ENCODE assay signal across 8 mouse cellular contexts in genomic region chr11:69095511-69096231, GRCm38 (mm10). TPM values are rescaled to one million over a fixed set of nuclear protein-coding genes. Genes with fewer than 3 reads are reported as not detected.
DNase-seq lines count a peak whose midpoint lies in the region; ATAC-seq and TF ChIP-seq lines count a peak whose summit lies in the region.

No protein-coding gene starts in this region.

- no peak for TF ChIP-seq CTCF in cerebellum, adult 2 months (IDR thresholded peaks at IDR 0.05; ENCODE audit: borderline replicate concordance, insufficient read depth, low read depth, low read length)
- TF ChIP-seq CTCF in intestine, postnatal 0 days (IDR thresholded peaks at IDR 0.05; ENCODE audit: low read depth), result no peak; the same call in 1 of the 2 replicates

- H3K4me2 ChIP-seq in forebrain, embryonic 14.5 days (ENCODE audit: low read length), result peak overlapping the region; percentile 84
- peak overlapping the region; percentile 85 for H3K4me2 ChIP-seq in intestine, postnatal 0 days (replicated peaks; ENCODE audit: low read depth)
- H3K4me2 ChIP-seq in lung, embryonic 16.5 days (ENCODE audit: low read depth, low read length), result peak overlapping the region; percentile 96
- H3K4me2 ChIP-seq in stomach, embryonic 14.5 days (replicated peaks; ENCODE audit: low read depth, low read length), result peak overlapping the region; percentile 83

- TF ChIP-seq POLR2A in cerebellum, adult 2 months (IDR thresholded peaks at IDR 0.05; ENCODE audit: borderline replicate concordance, insufficient read depth, low read length), result no peak

- H3K9me3 ChIP-seq in ES-E14 (ENCODE audit: control insufficient read depth, insufficient read depth, low read depth, low read length), result no peaks in the 10 kb centered on the region
- H3K9me3 ChIP-seq in forebrain, embryonic 14.5 days (replicated peaks; ENCODE audit: control insufficient read depth, low read length), result no peaks in the 10 kb centered on the region
- no peaks in the 10 kb centered on the region for H3K9me3 ChIP-seq in intestine, postnatal 0 days (ENCODE audit: control insufficient read depth)
- no peaks in the 10 kb centered on the region for H3K9me3 ChIP-seq in lung, embryonic 16.5 days (ENCODE audit: control insufficient read depth, low read length)
- no peaks in the 10 kb centered on the region for H3K9me3 ChIP-seq in stomach, embryonic 14.5 days (ENCODE audit: control insufficient read depth, low read depth, low read length)

- ATAC-seq in forebrain, embryonic 14.5 days, result no peak
- no peak for ATAC-seq in intestine, postnatal 0 days
- no peak for ATAC-seq in lung, embryonic 16.5 days (ENCODE audit: low read depth)
- no peak for ATAC-seq in stomach, embryonic 14.5 days (ENCODE audit: insufficient number of reproducible peaks, insufficient read depth, low FRiP score, low read depth)
- ATAC-seq in activated CD4-positive, CD25-positive, alpha-beta regulatory T cell, adult 4 months, result no peak

- peak overlapping the region; percentile 83 for H3K4me3 ChIP-seq in cerebellum, adult 2 months (replicated peaks; ENCODE audit: insufficient read depth, low read depth, low read length)
- peak overlapping the region; percentile 73 to 85 for H3K4me3 ChIP-seq in ES-E14 (ENCODE audit: insufficient read depth in 1 of 2, low read depth in 1 of 2, low read length in 2 of 2, poor library complexity in 1 of 2, severe bottlenecking in 1 of 2)
- peak overlapping the region; percentile 34 for H3K4me3 ChIP-seq in forebrain, embryonic 14.5 days (ENCODE audit: low read depth, low read length)
- H3K4me3 ChIP-seq in intestine, postnatal 0 days (ENCODE audit: low read depth, low read length), result peak overlapping the region; percentile 81
- peak overlapping the region; percentile 68 for H3K4me3 ChIP-seq in lung, embryonic 16.5 days (ENCODE audit: low read length)
- peak overlapping the region; percentile 46 for H3K4me3 ChIP-seq in stomach, embryonic 14.5 days (ENCODE audit: low read depth, low read length)

- DNase-seq in cerebellum, adult 2 months, result peak in 1 of 2 experiments; percentile 33
- no peak for DNase-seq in cerebellum, postnatal 4 days (ENCODE audit: low spot score in 2 of 2)
- DNase-seq in ES-E14 (ENCODE audit: low read depth, low spot score), result no peak
- DNase-seq in forebrain, embryonic 14.5 days (ENCODE audit: low spot score), result no peak

- peaks cover 14% of the 10 kb centered on the region for H3K4me1 ChIP-seq in cerebellum, adult 2 months (ENCODE audit: control insufficient read depth, insufficient read depth, low read length)
- peaks cover 10 to 23% of the 10 kb centered on the region in 2 experiments; a peak in 3 of 4 replicates for H3K4me1 ChIP-seq in ES-E14 (ENCODE audit: control insufficient read depth in 2 of 2, insufficient read depth in 2 of 2, low read length in 2 of 2, poor library complexity in 1 of 2)
- H3K4me1 ChIP-seq in forebrain, embryonic 14.5 days (ENCODE audit: control insufficient read depth, insufficient read depth, low read length), result peaks cover 46% of the 10 kb centered on the region
- peaks cover 11% of the 10 kb centered on the region; the same call in 1 of the 2 replicates for H3K4me1 ChIP-seq in intestine, postnatal 0 days (replicated peaks; ENCODE audit: control insufficient read depth, insufficient read depth, low read length)
- peaks cover 36% of the 10 kb centered on the region for H3K4me1 ChIP-seq in lung, embryonic 16.5 days (replicated peaks; ENCODE audit: control insufficient read depth, insufficient read depth, low read length)
- peaks cover 31% of the 10 kb centered on the region for H3K4me1 ChIP-seq in stomach, embryonic 14.5 days (ENCODE audit: control insufficient read depth, insufficient read depth, low read length)

- H3K9ac ChIP-seq in ES-E14 (ENCODE audit: insufficient read depth, low read depth, low read length, poor library complexity, severe bottlenecking), result peak overlapping the region; percentile 70
- peak overlapping the region; percentile 33 for H3K9ac ChIP-seq in forebrain, embryonic 14.5 days (ENCODE audit: low read length)
- H3K9ac ChIP-seq in intestine, postnatal 0 days (ENCODE audit: low read depth, low read length), result peak overlapping the region; percentile 96
- peak overlapping the region; percentile 86 for H3K9ac ChIP-seq in lung, embryonic 16.5 days (ENCODE audit: low read length)
- H3K9ac ChIP-seq in stomach, embryonic 14.5 days (replicated peaks; ENCODE audit: low read depth, low read length), result peak overlapping the region; percentile 47

- H3K27ac ChIP-seq in cerebellum, adult 2 months (ENCODE audit: insufficient read depth, low read length), result peak overlapping the region; percentile 80
- no peak overlapping the region for H3K27ac ChIP-seq in ES-E14 (ENCODE audit: insufficient read depth, low read depth, low read length, poor library complexity, severe bottlenecking)
- H3K27ac ChIP-seq in forebrain, embryonic 14.5 days (ENCODE audit: low read depth, low read length), result no peak overlapping the region
- H3K27ac ChIP-seq in intestine, postnatal 0 days (ENCODE audit: low read depth, low read length), result peak overlapping the region; percentile 99
- peak overlapping the region; percentile 98 for H3K27ac ChIP-seq in lung, embryonic 16.5 days (ENCODE audit: low read length)
- H3K27ac ChIP-seq in stomach, embryonic 14.5 days (ENCODE audit: low read length), result peak overlapping the region; percentile 88

- in situ Hi-C loops in ES-E14 (cut with MboI; ENCODE audit: low sequenced_read_pairs in 2 of 2, unreplicated experiment in 2 of 2), result no loop called here

- H3K27me3 ChIP-seq in cerebellum, adult 2 months (ENCODE audit: control insufficient read depth, insufficient read depth, low read length), result no peaks in the 10 kb centered on the region
- H3K27me3 ChIP-seq in forebrain, embryonic 14.5 days (replicated peaks; ENCODE audit: control insufficient read depth, insufficient read depth, low read length), result no peaks in the 10 kb centered on the region
- no peaks in the 10 kb centered on the region for H3K27me3 ChIP-seq in intestine, postnatal 0 days (replicated peaks; ENCODE audit: control insufficient read depth, insufficient read depth, low read length)
- H3K27me3 ChIP-seq in lung, embryonic 16.5 days (ENCODE audit: control insufficient read depth, insufficient read depth, low read depth, low read length), result no peaks in the 10 kb centered on the region
- no peaks in the 10 kb centered on the region for H3K27me3 ChIP-seq in stomach, embryonic 14.5 days (ENCODE audit: control insufficient read depth, insufficient read depth, low read length)

- 1% methylated on average over 27 of the region's 27 CpGs for WGBS in cerebellum, adult 2 months
- WGBS in forebrain, embryonic 14.5 days, result 3% methylated on average over 27 of the region's 27 CpGs
- 1% methylated on average over 27 of the region's 27 CpGs for WGBS in intestine, postnatal 0 days
- WGBS in lung, embryonic 16.5 days, result 2% methylated on average over 27 of the region's 27 CpGs
- 2% methylated on average over 27 of the region's 27 CpGs for WGBS in stomach, embryonic 14.5 days

- peaks cover 8% of the 10 kb centered on the region; the same call in 1 of the 2 replicates for H3K36me3 ChIP-seq in ES-E14 (ENCODE audit: control insufficient read depth, insufficient read depth, low read length, poor library complexity, severe bottlenecking)
- peaks cover 17% of the 10 kb centered on the region for H3K36me3 ChIP-seq in forebrain, embryonic 14.5 days (ENCODE audit: control insufficient read depth, insufficient read depth, low read length)
- H3K36me3 ChIP-seq in intestine, postnatal 0 days (ENCODE audit: control insufficient read depth, insufficient read depth), result peaks cover 13% of the 10 kb centered on the region
- H3K36me3 ChIP-seq in lung, embryonic 16.5 days (ENCODE audit: control insufficient read depth, insufficient read depth, low read length), result peaks cover 7% of the 10 kb centered on the region
- H3K36me3 ChIP-seq in stomach, embryonic 14.5 days (ENCODE audit: control insufficient read depth, insufficient read depth, low read length), result peaks cover 18% of the 10 kb centered on the region

RNA-seq across cellular contexts. Expression of gene Per1, which starts 0.7 kb away (rescaled TPM):
- 34.4 and 37.2 TPM in 2 replicates for polyA plus RNA-seq in cerebellum, adult 2 months (2012; rRNA removed)
- total RNA-seq in ES-E14 (2012; rRNA removed), result 6.0 and 8.6 TPM in 2 replicates
- 6.8 and 11.6 TPM in 2 replicates for polyA plus RNA-seq in forebrain, embryonic 14.5 days (2014; fragmentation: Nextera tagmentation; extraction: Ambion mirVana)
- 7.2 and 11.3 TPM in 2 replicates for polyA plus RNA-seq in intestine, postnatal 0 days (2015; fragmentation: Nextera tagmentation; extraction: Ambion mirVana)
- 31.1 and 32.4 TPM in 2 replicates for polyA plus RNA-seq in lung, embryonic 16.5 days (2015; fragmentation: Nextera tagmentation; extraction: Ambion mirVana)
- 10.5 and 15.1 TPM in 2 replicates for polyA plus RNA-seq in stomach, embryonic 14.5 days (2014; fragmentation: Nextera tagmentation; extraction: Ambion mirVana)
- 1 to 10 TPM; 4.5 to 6.7 TPM for polyA plus RNA-seq in activated CD4-positive, CD25-positive, alpha-beta regulatory T cell, adult 4 months (2017; shearing (Covaris generic))

RNA-seq across cellular contexts. Expression of gene Vamp2, which starts 7.4 kb away (rescaled TPM):
- 672 and 700 TPM in 2 replicates for polyA plus RNA-seq in cerebellum, adult 2 months (2012; rRNA removed)
- 7.1 and 9.0 TPM in 2 replicates for total RNA-seq in ES-E14 (2012; rRNA removed)
- 124 and 188 TPM in 2 replicates for polyA plus RNA-seq in forebrain, embryonic 14.5 days (2014; fragmentation: Nextera tagmentation; extraction: Ambion mirVana)
- polyA plus RNA-seq in intestine, postnatal 0 days (2015; fragmentation: Nextera tagmentation; extraction: Ambion mirVana), result 45.3 and 50.3 TPM in 2 replicates
- 80.6 and 85.2 TPM in 2 replicates for polyA plus RNA-seq in lung, embryonic 16.5 days (2015; fragmentation: Nextera tagmentation; extraction: Ambion mirVana)
- 104 and 107 TPM in 2 replicates for polyA plus RNA-seq in stomach, embryonic 14.5 days (2014; fragmentation: Nextera tagmentation; extraction: Ambion mirVana)
- 10 to 100 TPM; 27.6 to 27.9 TPM for polyA plus RNA-seq in activated CD4-positive, CD25-positive, alpha-beta regulatory T cell, adult 4 months (2017; shearing (Covaris generic))

RNA-seq across cellular contexts. Expression of gene Hes7, which starts 24.5 kb away (rescaled TPM):
- polyA plus RNA-seq in cerebellum, adult 2 months (2012; rRNA removed), result 0.44 and 0.59 TPM in 2 replicates
- not detected in 2 replicates for total RNA-seq in ES-E14 (2012; rRNA removed)
- 0.23 and 0.24 TPM in 2 replicates for polyA plus RNA-seq in forebrain, embryonic 14.5 days (2014; fragmentation: Nextera tagmentation; extraction: Ambion mirVana)
- 0.21 and 0.37 TPM in 2 replicates for polyA plus RNA-seq in intestine, postnatal 0 days (2015; fragmentation: Nextera tagmentation; extraction: Ambion mirVana)
- 0.38 and 0.43 TPM in 2 replicates for polyA plus RNA-seq in lung, embryonic 16.5 days (2015; fragmentation: Nextera tagmentation; extraction: Ambion mirVana)
- 0.39 and 0.54 TPM in 2 replicates for polyA plus RNA-seq in stomach, embryonic 14.5 days (2014; fragmentation: Nextera tagmentation; extraction: Ambion mirVana)
- polyA plus RNA-seq in activated CD4-positive, CD25-positive, alpha-beta regulatory T cell, adult 4 months (2017; shearing (Covaris generic)), result not detected

RNA-seq across cellular contexts. Expression of gene Tmem107, which starts 25.1 kb away (rescaled TPM):
- polyA plus RNA-seq in cerebellum, adult 2 months (2012; rRNA removed), result 13.4 and 15.8 TPM in 2 replicates
- 38.6 and 38.8 TPM in 2 replicates for total RNA-seq in ES-E14 (2012; rRNA removed)
- 45.2 and 49.6 TPM in 2 replicates for polyA plus RNA-seq in forebrain, embryonic 14.5 days (2014; fragmentation: Nextera tagmentation; extraction: Ambion mirVana)
- polyA plus RNA-seq in intestine, postnatal 0 days (2015; fragmentation: Nextera tagmentation; extraction: Ambion mirVana), result 14.5 TPM in 2 replicates
- polyA plus RNA-seq in lung, embryonic 16.5 days (2015; fragmentation: Nextera tagmentation; extraction: Ambion mirVana), result 101 and 104 TPM in 2 replicates
- polyA plus RNA-seq in stomach, embryonic 14.5 days (2014; fragmentation: Nextera tagmentation; extraction: Ambion mirVana), result 59.4 and 59.8 TPM in 2 replicates
- polyA plus RNA-seq in activated CD4-positive, CD25-positive, alpha-beta regulatory T cell, adult 4 months (2017; shearing (Covaris generic)), result 1 to 10 TPM; 4.4 to 7.1 TPM

RNA-seq across cellular contexts. Expression of gene 9130213A22Rik, which starts 26.7 kb away (rescaled TPM):
- 1.3 and 1.4 TPM in 2 replicates for polyA plus RNA-seq in cerebellum, adult 2 months (2012; rRNA removed)
- not detected in 2 replicates for total RNA-seq in ES-E14 (2012; rRNA removed)
- 0.14 TPM in 2 replicates for polyA plus RNA-seq in forebrain, embryonic 14.5 days (2014; fragmentation: Nextera tagmentation; extraction: Ambion mirVana)
- 0.12 and 0.37 TPM in 2 replicates for polyA plus RNA-seq in intestine, postnatal 0 days (2015; fragmentation: Nextera tagmentation; extraction: Ambion mirVana)
- 0.36 and 0.44 TPM in 2 replicates for polyA plus RNA-seq in lung, embryonic 16.5 days (2015; fragmentation: Nextera tagmentation; extraction: Ambion mirVana)
- polyA plus RNA-seq in stomach, embryonic 14.5 days (2014; fragmentation: Nextera tagmentation; extraction: Ambion mirVana), result 0.29 and 0.36 TPM in 2 replicates
- polyA plus RNA-seq in activated CD4-positive, CD25-positive, alpha-beta regulatory T cell, adult 4 months (2017; shearing (Covaris generic)), result not detected

Comparison
In these comparisons a context has a peak if more than half of its experiments do, and no peak if none do; other contexts are left out.
1. H3K27ac ChIP-seq: peak in cerebellum, adult 2 months (single experiment), intestine, postnatal 0 days (single experiment), lung, embryonic 16.5 days (single experiment) and stomach, embryonic 14.5 days (single experiment); none in ES-E14 (single experiment) and forebrain, embryonic 14.5 days (single experiment).
2. H3K9ac ChIP-seq: peak in every context shown above with its lines; median percentile 96 in intestine, postnatal 0 days; 86 in lung, embryonic 16.5 days; 70 in ES-E14; 47 in stomach, embryonic 14.5 days; 33 in forebrain, embryonic 14.5 days.
3. Peak in every context shown above with its lines, with median percentiles within 50 percentile points of each other: H3K4me3 ChIP-seq and H3K4me2 ChIP-seq.